Comparison of ENCODE assay signal across 19 mouse cellular contexts in genomic region chr4:97001321-97001720, GRCm38 (mm10).
DNase-seq lines count a peak whose midpoint lies in the region; ATAC-seq and TF ChIP-seq lines count a peak whose summit lies in the region.
"Had no signal": no experiment of that assay in that cellular context is flagged by ENCODE, and none has a peak within 500 bp of the region (broad histone marks: within the 10 kb centered on the region; RNA-seq: fewer than 3 reads in every experiment).

No protein-coding gene starts in this region.

- TF ChIP-seq CTCF in liver, adult 2 months (IDR thresholded peaks at IDR 0.05; ENCODE audit: low read depth, low read length) = no peak

- no peaks in the 10 kb centered on the region for H3K9me3 ChIP-seq in midbrain, embryonic 11.5 days (ENCODE audit: control insufficient read depth, low read length)
- no peaks in the 10 kb centered on the region for H3K9me3 ChIP-seq in midbrain, embryonic 10.5 days (replicated peaks)
- H3K9me3 ChIP-seq: G1E had no signal

- no peak overlapping the region for H3K9ac ChIP-seq in liver, adult 2 months (ENCODE audit: low read depth, low read length)
- no peak overlapping the region for H3K9ac ChIP-seq in midbrain, embryonic 11.5 days (ENCODE audit: low read length)

- no peaks in the 10 kb centered on the region for H3K36me3 ChIP-seq in liver, adult 2 months (ENCODE audit: control insufficient read depth, insufficient read depth, low read length)
- H3K36me3 ChIP-seq in midbrain, embryonic 11.5 days (ENCODE audit: control insufficient read depth, insufficient read depth, low read length) = no peaks in the 10 kb centered on the region
- no peaks in the 10 kb centered on the region for H3K36me3 ChIP-seq in midbrain, embryonic 10.5 days
- H3K36me3 ChIP-seq: G1E had no signal

- DNase-seq in liver, adult 2 months (ENCODE audit: extremely low read depth, low read depth, low spot score) = peak; percentile 96
- DNase-seq in liver = no peak
- peak; percentile 31 for DNase-seq in midbrain, embryonic 11.5 days (ENCODE audit: low spot score, missing footprints)
- DNase-seq in midbrain, embryonic 10.5 days (ENCODE audit: low spot score) = no peak
- DNase-seq: adrenal gland, adult 2 months; adrenal gland, adult 8-10 months; adrenal gland, postnatal 10 days; adrenal gland, postnatal 14 days; adrenal gland, postnatal 25 days; adrenal gland, postnatal 36 days; B cell, adult 2 months; cerebellum, adult 11 months; cerebellum, adult 11-12 months; cerebellum, adult 18-20 months had no signal

- H3K4me1 ChIP-seq in liver, adult 2 months (ENCODE audit: control insufficient read depth, insufficient read depth, low read length) = no peaks in the 10 kb centered on the region; the same call in 1 of the 2 replicates
- H3K4me1 ChIP-seq in midbrain, embryonic 11.5 days (ENCODE audit: control insufficient read depth, insufficient read depth, low read length) = no peaks in the 10 kb centered on the region
- no peaks in the 10 kb centered on the region for H3K4me1 ChIP-seq in midbrain, embryonic 10.5 days

- H3K79me2 ChIP-seq in liver, adult 2 months (ENCODE audit: control insufficient read depth, insufficient read depth, low read length) = no peaks in the 10 kb centered on the region

- no peak overlapping the region for H3K4me3 ChIP-seq in liver, adult 2 months (ENCODE audit: insufficient read depth, low read depth, low read length)
- H3K4me3 ChIP-seq in midbrain, embryonic 11.5 days (ENCODE audit: low read depth, low read length) = no peak overlapping the region
- H3K4me3 ChIP-seq in midbrain, embryonic 10.5 days = no peak overlapping the region

- no peak for TF ChIP-seq POLR2A in liver, adult 2 months (IDR thresholded peaks at IDR 0.05; ENCODE audit: extremely low read depth, insufficient read depth, low read length)

- no peaks in the 10 kb centered on the region for H3K27me3 ChIP-seq in liver, adult 2 months (ENCODE audit: control insufficient read depth, insufficient read depth, low read length)
- no peaks in the 10 kb centered on the region for H3K27me3 ChIP-seq in midbrain, embryonic 11.5 days (ENCODE audit: control insufficient read depth, insufficient read depth, low read length)
- H3K27me3 ChIP-seq in midbrain, embryonic 10.5 days (ENCODE audit: low read depth, poor library complexity, severe bottlenecking) = no peaks in the 10 kb centered on the region
- H3K27me3 ChIP-seq: CH12.LX, Patski had no signal

- no peak for ATAC-seq in midbrain, embryonic 11.5 days (ENCODE audit: low FRiP score)
- ATAC-seq: activated CD4-positive, CD25-positive, alpha-beta regulatory T cell, adult 4 months; CD4-positive, CD25-positive, alpha-beta regulatory T cell, adult 4 months; Patski had no signal

- H3K4me2 ChIP-seq in midbrain, embryonic 11.5 days = no peak overlapping the region

- no peak overlapping the region for H3K27ac ChIP-seq in liver, adult 2 months (replicated peaks; ENCODE audit: insufficient read depth, low read depth, low read length)
- H3K27ac ChIP-seq in midbrain, embryonic 11.5 days (ENCODE audit: low read depth, low read length) = no peak overlapping the region
- no peak overlapping the region for H3K27ac ChIP-seq in midbrain, embryonic 10.5 days (replicated peaks)

Comparison
In these comparisons a context has a peak if more than half of its experiments do, and no peak if none do; other contexts are left out.
1. DNase-seq: peak in liver, adult 2 months (single experiment) and midbrain, embryonic 11.5 days (single experiment); none in liver (single experiment) and midbrain, embryonic 10.5 days (single experiment).